Mouse (Mus musculus) heart, embryonic 14.5 days (tissue): ENCODE results near the gene Tal1. TPM values are rescaled to one million over a fixed set of nuclear protein-coding genes. Genes with fewer than 3 reads are reported as not detected.

ENCODE experiments used
- ATAC-seq: fragments of 200-750 bp; cut with Nextera tagmentation; 2 replicates; pipeline ENCODE4 v1.8.0; 2017; ENCODE audit warnings: low read depth, moderate TSS enrichment; ENCODE audit not compliant: insufficient number of reproducible peaks, insufficient read depth, low FRiP score
- H3K27ac ChIP-seq, 2 experiments: fragments of 200-500 bp in 1 of 2; fragments of 300-500 bp in 1 of 2; sonication (generic) in 1 of 2; replicated peaks in 1 of 2; 2 replicates each; pipeline ENCODE4 v1.5.1; 2012 to 2014; ENCODE audit warnings: low read depth in 2 of 2, low read length in 2 of 2, control low read depth in 1 of 2, mild to moderate bottlenecking in 1 of 2, mixed read lengths in 1 of 2; ENCODE audit not compliant: control insufficient read depth in 1 of 2, insufficient read depth in 1 of 2
- H3K27me3 ChIP-seq: fragments of 300-500 bp; sonication (generic); 2 replicates; pipeline ENCODE4 v1.6.1; 2014; ENCODE audit warnings: mild to moderate bottlenecking, low read length, control low read depth; ENCODE audit not compliant: control insufficient read depth, insufficient read depth
- H3K36me3 ChIP-seq: fragments of 300-500 bp; sonication (generic); 2 replicates; pipeline ENCODE4 v1.6.1; 2014; ENCODE audit warnings: mild to moderate bottlenecking, control low read depth, low read length, mixed read lengths; ENCODE audit not compliant: control insufficient read depth, insufficient read depth
- H3K4me1 ChIP-seq, 2 experiments: fragments of 200-500 bp in 1 of 2; fragments of 300-500 bp in 1 of 2; sonication (generic) in 1 of 2; 2 replicates each; pipeline ENCODE4 v1.6.1; 2012 to 2014; ENCODE audit warnings: low read length in 2 of 2, control low read depth in 1 of 2, mixed read lengths in 1 of 2; ENCODE audit not compliant: control insufficient read depth in 2 of 2, insufficient read depth in 2 of 2
- H3K4me2 ChIP-seq: fragments of 300-500 bp; sonication (generic); 2 replicates; pipeline ENCODE4 v1.6.1; 2014; ENCODE audit warnings: mild to moderate bottlenecking, low read length
- H3K4me3 ChIP-seq, 2 experiments: fragments of 200-500 bp in 1 of 2; fragments of 300-500 bp in 1 of 2; sonication (generic) in 1 of 2; 2 replicates each; pipeline ENCODE4 v1.5.1; 2012 to 2014; ENCODE audit warnings: low read length in 2 of 2, mild to moderate bottlenecking in 2 of 2, control low read depth in 1 of 2, low read depth in 1 of 2, moderate library complexity in 1 of 2; ENCODE audit not compliant: control insufficient read depth in 1 of 2, insufficient read depth in 1 of 2
- H3K9ac ChIP-seq: fragments of 300-500 bp; sonication (generic); 2 replicates; pipeline ENCODE4 v1.6.1; 2014; ENCODE audit warnings: mild to moderate bottlenecking, low read length
- H3K9me3 ChIP-seq: fragments of 300-500 bp; sonication (generic); 2 replicates; pipeline ENCODE4 v1.6.1; 2016; ENCODE audit warnings: low read length, control low read depth; ENCODE audit not compliant: control insufficient read depth
- WGBS: fragments of 180-500 bp; shearing (Covaris S2); extraction: QIAGEN DNeasy Blood & Tissue Kit; methylation state at CpG from one replicate; pipeline ENCODE4 v1.1.7; 2014; 5-methylcytosine and 5-hydroxymethylcytosine counted together
- polyA plus RNA-seq: library from polyadenylated mRNA; unstranded; fragments of >200 nt; fragmentation: Nextera tagmentation; extraction: Ambion mirVana; gene quantifications from 2 replicates; pipeline ENCODE4 v1.2.1, GENCODE M21; 2014

The Tal1 gene
- polyA plus RNA-seq, 1 experiment from 2014 or later, result 2.8 TPM

DNA sequence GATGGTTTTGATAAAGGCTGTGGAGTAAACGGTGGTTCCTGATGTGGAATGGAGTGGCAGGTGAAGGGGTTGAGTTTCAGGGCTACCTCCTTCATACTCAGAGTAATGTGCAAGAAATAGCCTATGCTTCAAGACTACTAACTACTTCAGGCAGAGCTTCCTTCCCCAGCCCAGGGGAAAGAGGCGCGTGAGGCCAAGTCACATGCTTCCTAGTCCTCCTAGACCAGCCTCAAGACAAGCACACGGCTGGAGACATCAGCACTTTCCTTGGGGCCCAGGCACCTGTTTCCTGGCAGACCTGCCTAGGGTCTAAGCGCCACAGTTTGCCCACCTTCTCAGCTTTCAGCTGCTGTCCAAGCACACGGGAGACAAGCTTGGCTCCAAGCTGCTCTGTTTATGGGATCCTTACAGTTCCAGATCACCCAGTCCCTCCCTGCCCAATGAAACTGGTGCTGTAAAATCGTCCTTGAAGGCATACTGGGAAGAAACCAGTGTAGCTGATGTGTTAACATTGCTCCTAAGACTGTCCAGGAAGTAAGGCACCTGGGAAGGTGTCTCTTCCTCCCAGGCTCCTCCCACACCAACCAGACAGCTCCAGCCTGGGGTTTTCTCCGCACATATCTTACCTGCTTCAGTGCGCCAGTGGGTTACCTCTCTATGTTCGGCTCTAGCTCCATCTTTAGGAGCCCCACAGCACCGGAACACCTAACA lies 40.4 kb downstream of the Tal1 start:
- H3K4me1 ChIP-seq, result peaks cover 10 to 18% of the 10 kb centered on the region in 2 experiments
- peak overlapping the region; percentile 89 for H3K4me2 ChIP-seq
- no peak for ATAC-seq
- peak overlapping the region in 1 of 2 experiments; percentile 45; a peak in 2 of 4 replicates for H3K4me3 ChIP-seq
- WGBS, result 11% methylated on average over 11 of the region's 11 CpGs
- no peaks in the 10 kb centered on the region for H3K9me3 ChIP-seq
- H3K27ac ChIP-seq, result 0 out of 4 replicates have a peak overlapping the region, but pooled peaks of 1 of the 2 experiments have one; percentile 8
- H3K9ac ChIP-seq, result peak overlapping the region; percentile 65
- peaks cover 16% of the 10 kb centered on the region for H3K27me3 ChIP-seq
- H3K36me3 ChIP-seq, result no peaks in the 10 kb centered on the region

DNA sequence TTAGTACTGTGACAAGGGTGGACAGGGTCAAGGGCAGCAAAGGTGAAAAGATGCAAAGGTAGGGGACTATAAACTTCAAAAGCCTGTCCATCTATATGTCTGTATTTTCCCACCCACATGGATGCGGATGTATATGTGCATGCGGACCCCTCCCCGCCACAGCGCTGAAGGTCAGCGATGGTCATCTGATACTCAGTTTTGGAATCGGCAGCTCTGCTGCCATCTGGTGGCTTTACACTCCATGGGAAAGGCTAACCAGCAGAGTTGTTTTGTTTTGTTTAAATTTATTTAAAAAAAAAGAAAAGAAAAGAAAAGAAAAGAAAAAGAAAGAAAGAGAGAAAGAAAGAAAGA lies 40.9 kb downstream of the Tal1 start:
- no peak overlapping the region for H3K27ac ChIP-seq
- H3K9me3 ChIP-seq, result no peaks in the 10 kb centered on the region
- H3K27me3 ChIP-seq, result peaks cover 15% of the 10 kb centered on the region
- peaks cover 10 to 18% of the 10 kb centered on the region in 2 experiments for H3K4me1 ChIP-seq
- no peak overlapping the region for H3K9ac ChIP-seq
- H3K4me3 ChIP-seq, result peak overlapping the region in 1 of 2 experiments; percentile 7; a peak in 1 of 4 replicates
- WGBS, result under 1% methylated on average over 6 of the region's 6 CpGs
- H3K4me2 ChIP-seq, result peak overlapping the region; percentile 89
- no peak for ATAC-seq
- no peaks in the 10 kb centered on the region for H3K36me3 ChIP-seq

DNA sequence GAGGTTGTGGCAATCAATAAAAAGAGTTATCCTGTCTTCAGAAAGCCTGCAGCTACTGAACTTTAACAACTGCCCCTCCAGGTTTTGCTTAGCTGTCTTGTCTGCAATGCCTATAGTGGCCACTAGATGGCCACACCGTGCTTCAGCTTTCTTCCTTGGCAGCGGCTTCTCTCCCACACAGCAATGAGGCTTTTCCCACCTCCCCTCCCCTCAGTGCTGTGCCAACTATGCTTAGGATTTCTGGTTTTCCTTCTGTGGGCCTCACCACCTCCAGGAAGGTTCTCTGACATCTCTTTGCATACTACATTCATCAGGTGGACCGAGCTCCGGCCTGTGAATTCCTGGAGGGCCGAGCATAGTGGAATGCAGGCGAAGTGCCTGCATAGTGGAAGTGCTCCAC lies 45.5 kb downstream of the Tal1 start:
- Histone ChIP-seq H3K27me3 (peaks cover 3% of the 10 kb centered on the region; the same call in 1 of the 2 replicates), H3K4me3 (no peak overlapping the region), H3K36me3 (no peaks in the 10 kb centered on the region), H3K27ac (no peak overlapping the region), H3K9me3 (no peaks in the 10 kb centered on the region), H3K4me2 (0 out of 2 replicates have a peak overlapping the region, but pooled peaks have one; percentile 34), H3K4me1 (peaks cover 4 to 5% of the 10 kb centered on the region in 2 experiments; a peak in 3 of 4 replicates), H3K9ac (no peak overlapping the region)
- peak; percentile 52; the same call in 1 of the 2 replicates for ATAC-seq
- 25% methylated on average over 6 of the region's 6 CpGs for WGBS

DNA sequence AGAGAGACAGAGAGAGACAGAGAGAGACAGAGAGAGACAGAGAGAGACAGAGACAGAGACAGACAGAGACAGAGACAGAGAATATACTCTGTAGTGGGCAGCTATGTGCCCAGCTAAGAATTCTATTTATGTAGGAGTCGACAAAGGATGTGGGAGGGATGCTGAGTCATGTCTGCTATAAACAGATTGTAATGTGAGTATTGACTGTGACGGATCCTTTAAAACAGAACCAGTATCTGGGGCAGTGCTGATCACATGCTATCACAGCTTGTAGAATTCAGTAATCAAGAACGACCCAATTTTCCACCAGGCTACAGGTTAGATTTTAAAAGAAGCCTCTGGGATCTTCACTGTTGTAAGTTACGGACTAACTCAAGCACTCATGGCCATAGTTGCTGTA lies 47.3 kb downstream of the Tal1 start:
- Histone ChIP-seq H3K27ac (no peak overlapping the region), H3K9me3 (no peaks in the 10 kb centered on the region), H3K4me3 (no peak overlapping the region), H3K4me2 (no peak overlapping the region), H3K27me3 (no peaks in the 10 kb centered on the region), H3K9ac (no peak overlapping the region), H3K36me3 (no peaks in the 10 kb centered on the region), H3K4me1 (no peaks in the 10 kb centered on the region)
- 41% methylated on average over 4 of the region's 4 CpGs for WGBS
- no peak for ATAC-seq

DNA sequence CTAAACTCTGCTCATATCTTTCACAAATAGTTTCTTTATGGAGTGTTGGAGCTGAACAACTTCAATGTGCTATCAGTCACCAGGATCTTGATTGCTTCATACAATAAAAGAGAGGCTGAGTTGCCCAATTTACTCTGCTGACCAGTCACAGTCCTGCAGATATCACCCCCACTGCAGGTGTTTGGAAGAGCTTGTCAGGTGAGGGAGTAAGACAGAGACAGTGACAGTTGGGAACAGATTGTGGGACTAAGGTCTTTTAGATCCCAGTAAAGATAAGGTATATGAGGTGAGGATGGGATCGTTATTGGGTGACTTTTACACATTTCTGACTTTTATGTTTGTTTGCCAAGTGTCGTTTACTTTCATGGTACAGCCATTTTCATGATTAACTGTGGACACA lies 54.9 kb downstream of the Tal1 start:
- no peak for ATAC-seq

DNA sequence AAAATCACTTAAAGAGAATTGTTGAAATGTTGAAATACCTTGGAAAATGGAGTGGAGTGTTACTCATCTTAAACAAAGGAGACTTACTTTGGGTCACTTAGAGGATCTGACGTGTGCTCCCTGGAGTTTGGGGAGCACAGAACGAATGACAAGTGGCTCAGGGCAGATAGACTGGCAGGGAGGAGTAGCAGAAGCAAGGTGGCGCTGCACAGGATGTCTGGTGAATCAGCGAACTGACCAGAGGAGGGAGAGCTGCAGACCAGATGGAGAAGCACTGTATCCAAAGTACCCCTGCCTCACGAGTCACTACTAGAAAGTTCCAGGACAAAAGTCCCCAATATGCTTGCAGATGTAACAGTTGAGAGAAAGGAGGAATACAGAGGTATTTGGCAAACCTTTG lies 57.0 kb downstream of the Tal1 start:
- no peaks in the 10 kb centered on the region for H3K36me3 ChIP-seq
- H3K9me3 ChIP-seq, result no peaks in the 10 kb centered on the region
- H3K4me3 ChIP-seq, result no peak overlapping the region
- H3K4me2 ChIP-seq, result no peak overlapping the region
- H3K27ac ChIP-seq, result no peak overlapping the region
- no peak overlapping the region for H3K9ac ChIP-seq
- no peaks in the 10 kb centered on the region for H3K4me1 ChIP-seq
- 20% methylated on average over 5 of the region's 5 CpGs for WGBS
- no peaks in the 10 kb centered on the region for H3K27me3 ChIP-seq
- ATAC-seq, result no peak

More for the DNA sequence above, 54.9 kb downstream of the Tal1 start:
- no peak overlapping the region for H3K4me3 ChIP-seq
- 58% methylated on average over 2 of the region's 2 CpGs for WGBS
- H3K4me1 ChIP-seq, result no peaks in the 10 kb centered on the region
- no peaks in the 10 kb centered on the region for H3K27me3 ChIP-seq
- H3K4me2 ChIP-seq, result no peak overlapping the region
- H3K27ac ChIP-seq, result no peak overlapping the region
- no peak overlapping the region for H3K9ac ChIP-seq
- H3K9me3 ChIP-seq, result no peaks in the 10 kb centered on the region
- H3K36me3 ChIP-seq, result no peaks in the 10 kb centered on the region

DNA sequence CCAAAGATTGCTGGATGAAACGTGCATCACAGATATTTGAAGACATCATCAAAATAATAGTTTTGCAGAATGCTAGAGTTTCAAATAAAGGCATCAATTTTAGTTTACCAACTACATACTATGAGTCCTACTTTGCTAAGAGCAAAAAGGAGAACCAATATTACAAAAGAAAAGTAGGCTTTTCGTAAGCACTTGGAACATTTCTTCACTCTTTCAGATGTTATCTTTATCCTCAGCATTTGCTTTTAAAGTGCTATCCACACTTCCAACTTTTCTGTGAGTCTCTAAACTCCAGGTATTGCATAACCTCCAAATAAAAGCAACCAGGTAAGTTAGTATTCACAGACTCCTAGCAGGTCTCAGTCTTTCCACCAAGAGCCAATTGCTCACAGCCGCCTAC lies 63.4 kb downstream of the Tal1 start:
- Histone ChIP-seq H3K36me3 (no peaks in the 10 kb centered on the region), H3K4me2 (no peak overlapping the region), H3K9ac (no peak overlapping the region), H3K27ac (no peak overlapping the region), H3K4me1 (no peaks in the 10 kb centered on the region), H3K4me3 (no peak overlapping the region), H3K9me3 (no peaks in the 10 kb centered on the region), H3K27me3 (no peaks in the 10 kb centered on the region)
- WGBS, result 72% methylated on average over 3 of the region's 3 CpGs
- ATAC-seq, result no peak

DNA sequence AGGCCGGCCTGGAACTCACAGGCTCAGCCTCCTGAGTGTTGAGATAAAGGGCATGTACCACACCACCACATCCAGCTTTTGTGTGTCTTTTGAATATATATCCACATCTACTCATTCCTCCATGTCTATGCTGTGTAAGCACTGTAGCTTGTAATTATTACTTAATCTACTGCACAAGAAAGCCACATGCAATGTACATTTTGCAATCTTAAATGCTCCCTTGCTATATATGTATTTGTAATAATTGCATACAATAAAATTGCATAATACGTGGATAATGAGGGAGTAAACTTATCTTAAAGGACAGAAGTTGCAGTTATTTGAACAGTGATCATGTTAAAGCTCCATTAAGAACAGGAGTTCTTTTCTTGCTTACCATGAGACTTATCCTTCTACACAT lies 64.9 kb downstream of the Tal1 start:
- ATAC-seq, result no peak
- Histone ChIP-seq H3K4me3 (no peak overlapping the region), H3K9ac (no peak overlapping the region), H3K27me3 (no peaks in the 10 kb centered on the region), H3K9me3 (no peaks in the 10 kb centered on the region), H3K4me1 (no peaks in the 10 kb centered on the region), H3K36me3 (no peaks in the 10 kb centered on the region), H3K27ac (no peak overlapping the region), H3K4me2 (no peak overlapping the region)
- 66% methylated on average over 2 of the region's 2 CpGs for WGBS
